Mouse (Mus musculus) forebrain, embryonic 15.5 days (tissue): ENCODE results near the gene Rtn3. TPM values are rescaled to one million over a fixed set of nuclear protein-coding genes. Genes with fewer than 3 reads are reported as not detected.

Experiments used
- ATAC-seq: fragments of 200-750 bp; cut with Nextera tagmentation; replicated peaks from 2 replicates; pipeline ENCODE4 v1.8.0; 2017; ENCODE audit warnings: mild to moderate bottlenecking, moderate TSS enrichment, moderate library complexity
- H3K27ac ChIP-seq: fragments of 300-500 bp; sonication (generic); replicated peaks from 2 replicates; pipeline ENCODE4 v1.5.1; 2015; ENCODE audit warnings: mild to moderate bottlenecking, inconsistent platforms
- H3K27me3 ChIP-seq: fragments of 300-500 bp; sonication (generic); 2 replicates; pipeline ENCODE4 v1.6.1; 2015; ENCODE audit warnings: inconsistent platforms
- H3K36me3 ChIP-seq: fragments of 300-500 bp; sonication (generic); 2 replicates; pipeline ENCODE4 v1.6.1; 2015; ENCODE audit warnings: mild to moderate bottlenecking, inconsistent platforms
- H3K4me1 ChIP-seq: fragments of 300-500 bp; sonication (generic); 2 replicates; pipeline ENCODE4 v1.6.1; 2015; ENCODE audit warnings: inconsistent platforms
- H3K4me2 ChIP-seq: fragments of 300-500 bp; sonication (generic); replicated peaks from 2 replicates; pipeline ENCODE4 v1.6.1; 2015; ENCODE audit warnings: mild to moderate bottlenecking, inconsistent platforms
- H3K4me3 ChIP-seq: fragments of 300-500 bp; sonication (generic); 2 replicates; pipeline ENCODE4 v1.5.1; 2015; ENCODE audit warnings: mild to moderate bottlenecking, inconsistent platforms
- H3K9ac ChIP-seq: fragments of 300-500 bp; sonication (generic); replicated peaks from 2 replicates; pipeline ENCODE4 v1.6.1; 2015; ENCODE audit warnings: mild to moderate bottlenecking, inconsistent platforms
- H3K9me3 ChIP-seq: fragments of 300-500 bp; sonication (generic); 2 replicates; pipeline ENCODE4 v1.6.1; 2016; ENCODE audit warnings: inconsistent platforms
- WGBS: fragments of 180-500 bp; shearing (Covaris S2); methylation state at CpG from one replicate; pipeline ENCODE4 v1.1.7; 2015; ENCODE audit warnings: mixed read lengths; 5-methylcytosine and 5-hydroxymethylcytosine counted together
- polyA plus RNA-seq: library from polyadenylated mRNA; unstranded; fragments of >200 nt; fragmentation: Nextera tagmentation; extraction: Ambion mirVana; gene quantifications from 2 replicates; pipeline ENCODE4 v1.2.1, GENCODE M21; 2015

The Rtn3 gene
- polyA plus RNA-seq, 1 experiment from 2014 or later: 533 TPM

GRCm38 (mm10) chr19:7482266-7482598 lies 849 bp downstream of the Rtn3 start:
- Histone ChIP-seq H3K27ac (peak overlapping the region; percentile 99), H3K9me3 (no peaks in the 10 kb centered on the region), H3K4me2 (peak overlapping the region; percentile 66), H3K4me1 (peaks cover 39% of the 10 kb centered on the region), H3K36me3 (no peaks in the 10 kb centered on the region), H3K4me3 (peak overlapping the region; percentile 79), H3K27me3 (no peaks in the 10 kb centered on the region), H3K9ac (peak overlapping the region; percentile 93)
- 1% methylated on average over 7 of the region's 7 CpGs for WGBS
- no peak for ATAC-seq

- Histone ChIP-seq H3K9me3 (no peaks in the 10 kb centered on the region), H3K4me1 (peaks cover 45% of the 10 kb centered on the region), H3K27me3 (no peaks in the 10 kb centered on the region), H3K4me3 (peak overlapping the region; percentile 79), H3K36me3 (no peaks in the 10 kb centered on the region), H3K27ac (peak overlapping the region; percentile 99), H3K4me2 (peak overlapping the region; percentile 66), H3K9ac (peak overlapping the region; percentile 93)
- peak; percentile 20; the same call in 1 of the 2 replicates for ATAC-seq
- WGBS: 1% methylated on average over 12 of the region's 12 CpGs
Observed at GRCm38 (mm10) chr19:7481541-7482265, 1.4 kb downstream of the Rtn3 start.

DNA sequence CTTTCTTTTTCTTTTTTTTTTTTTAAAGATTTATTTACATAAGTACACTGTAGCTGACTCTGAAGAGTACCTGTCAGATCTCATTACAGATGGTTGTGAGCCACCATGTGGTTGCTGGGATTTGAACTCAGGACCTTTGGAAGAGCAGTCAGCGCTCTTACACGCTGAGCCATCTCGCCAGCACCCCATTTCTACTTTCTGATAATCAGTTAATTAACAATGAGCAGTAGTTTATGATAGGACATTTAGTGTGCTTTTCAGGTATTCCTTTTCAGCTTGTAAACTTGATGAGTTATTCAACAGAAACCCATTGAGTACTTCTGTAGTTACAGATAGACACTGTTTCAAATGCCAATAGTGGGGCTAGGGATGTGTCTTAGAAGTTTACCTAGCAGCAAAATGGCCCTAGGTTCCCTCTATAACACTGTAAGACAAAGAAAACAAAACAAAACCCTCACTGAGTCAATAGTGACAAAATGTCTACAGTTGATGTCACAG lies 3.3 kb downstream of the Rtn3 start:
- 96% methylated on average over 3 of the region's 3 CpGs for WGBS
- no peak overlapping the region for H3K9ac ChIP-seq
- H3K9me3 ChIP-seq: no peaks in the 10 kb centered on the region
- H3K4me1 ChIP-seq: peaks cover 57% of the 10 kb centered on the region
- 0 out of 2 replicates have a peak overlapping the region, but pooled peaks have one; percentile 79 for H3K4me3 ChIP-seq
- no peaks in the 10 kb centered on the region for H3K27me3 ChIP-seq
- peak overlapping the region; percentile 66; the same call in 1 of the 2 replicates for H3K4me2 ChIP-seq
- H3K36me3 ChIP-seq: no peaks in the 10 kb centered on the region
- no peak overlapping the region for H3K27ac ChIP-seq
- no peak for ATAC-seq

GRCm38 (mm10) chr19:7470643-7471042 lies 12.4 kb downstream of the Rtn3 start:
- Histone ChIP-seq H3K9me3 (no peaks in the 10 kb centered on the region), H3K27me3 (no peaks in the 10 kb centered on the region), H3K9ac (no peak overlapping the region), H3K4me2 (no peak overlapping the region), H3K4me1 (peaks cover 16% of the 10 kb centered on the region), H3K4me3 (no peak overlapping the region), H3K27ac (no peak overlapping the region), H3K36me3 (peaks cover 25% of the 10 kb centered on the region; the same call in 1 of the 2 replicates)
- WGBS: 90% methylated on average over 2 of the region's 2 CpGs
- no peak for ATAC-seq

- no peak for ATAC-seq
- Histone ChIP-seq H3K36me3 (peaks cover 25% of the 10 kb centered on the region; the same call in 1 of the 2 replicates), H3K4me2 (no peak overlapping the region)
Observed at GRCm38 (mm10) chr19:7467915-7468314, 15.2 kb downstream of the Rtn3 start.

DNA sequence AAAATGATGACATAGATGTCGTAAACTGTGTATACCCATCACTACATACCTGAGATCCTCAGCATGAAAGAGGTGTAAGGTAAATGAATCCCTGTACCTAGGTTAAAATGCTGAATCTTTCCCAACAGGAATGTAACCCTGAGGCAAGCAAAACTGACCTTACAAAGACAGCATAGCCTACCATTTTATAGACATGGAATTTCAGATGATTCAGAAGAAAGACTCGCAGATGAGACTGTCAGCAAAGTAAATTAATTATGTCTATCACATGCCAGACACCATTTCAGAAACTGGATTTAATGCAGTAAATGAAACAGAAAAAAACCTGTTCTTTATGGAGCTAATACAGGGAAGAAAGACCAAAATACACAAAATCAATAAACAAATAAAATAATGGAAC lies 23.7 kb downstream of the Rtn3 start:
- H3K4me1 ChIP-seq: peaks cover 26% of the 10 kb centered on the region; the same call in 1 of the 2 replicates
- H3K36me3 ChIP-seq: peaks cover 11% of the 10 kb centered on the region; the same call in 1 of the 2 replicates
- H3K9me3 ChIP-seq: no peaks in the 10 kb centered on the region
- no peaks in the 10 kb centered on the region for H3K27me3 ChIP-seq
- ATAC-seq: no peak
- H3K4me2 ChIP-seq: no peak overlapping the region
- no peak overlapping the region for H3K9ac ChIP-seq
- H3K27ac ChIP-seq: no peak overlapping the region
- no peak overlapping the region for H3K4me3 ChIP-seq
- WGBS: 81% methylated on average over 2 of the region's 2 CpGs

More at GRCm38 (mm10) chr19:7467915-7468314, 15.2 kb downstream of the Rtn3 start:
- Histone ChIP-seq H3K4me3 (no peak overlapping the region), H3K27me3 (no peaks in the 10 kb centered on the region), H3K27ac (no peak overlapping the region), H3K9ac (no peak overlapping the region), H3K9me3 (no peaks in the 10 kb centered on the region), H3K4me1 (peaks cover 10% of the 10 kb centered on the region)

DNA sequence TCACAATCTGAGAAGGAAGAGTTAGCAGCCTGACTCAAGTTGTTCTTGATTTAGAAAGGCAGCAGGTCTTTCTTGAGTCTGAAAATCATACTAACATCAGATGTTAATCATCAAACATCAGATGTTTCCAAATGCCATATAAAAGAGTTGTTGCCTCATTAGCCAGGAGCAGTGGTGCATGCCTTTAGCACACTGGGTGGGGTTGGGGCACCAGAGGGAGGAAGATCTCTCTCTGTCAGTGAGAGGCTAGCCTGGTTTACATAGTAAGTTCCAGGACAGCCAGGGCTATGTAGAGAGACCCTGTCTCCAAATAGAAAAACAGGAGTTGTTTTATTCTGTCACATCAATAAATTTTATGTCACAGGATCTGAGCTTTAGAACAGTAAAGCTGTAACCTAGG lies 24.2 kb downstream of the Rtn3 start:
- Histone ChIP-seq H3K27ac (no peak overlapping the region), H3K9ac (no peak overlapping the region), H3K4me2 (no peak overlapping the region), H3K36me3 (peaks cover 11% of the 10 kb centered on the region; the same call in 1 of the 2 replicates), H3K9me3 (no peaks in the 10 kb centered on the region), H3K4me3 (no peak overlapping the region), H3K4me1 (peaks cover 26% of the 10 kb centered on the region; the same call in 1 of the 2 replicates), H3K27me3 (no peaks in the 10 kb centered on the region)
- ATAC-seq: no peak

GRCm38 (mm10) chr19:7456803-7457202 lies 26.3 kb downstream of the Rtn3 start:
- Histone ChIP-seq H3K4me3 (no peak overlapping the region), H3K36me3 (peaks cover 7% of the 10 kb centered on the region; the same call in 1 of the 2 replicates), H3K9ac (no peak overlapping the region), H3K27me3 (no peaks in the 10 kb centered on the region), H3K27ac (no peak overlapping the region), H3K9me3 (no peaks in the 10 kb centered on the region), H3K4me1 (peaks cover 26% of the 10 kb centered on the region; the same call in 1 of the 2 replicates), H3K4me2 (no peak overlapping the region)
- no peak for ATAC-seq
- WGBS: 58% methylated on average over 2 of the region's 2 CpGs

- 76% methylated on average over 1 of the region's 1 CpGs for WGBS
- H3K4me2 ChIP-seq: no peak overlapping the region
- no peaks in the 10 kb centered on the region for H3K27me3 ChIP-seq
- no peak overlapping the region for H3K9ac ChIP-seq
- no peak overlapping the region for H3K27ac ChIP-seq
- H3K4me1 ChIP-seq: peaks cover 5% of the 10 kb centered on the region
- H3K4me3 ChIP-seq: no peak overlapping the region
- H3K9me3 ChIP-seq: no peaks in the 10 kb centered on the region
- H3K36me3 ChIP-seq: peaks cover 6% of the 10 kb centered on the region; the same call in 1 of the 2 replicates
- no peak for ATAC-seq
Observed at GRCm38 (mm10) chr19:7445596-7445995, 37.5 kb downstream of the Rtn3 start.

- Histone ChIP-seq H3K9ac (no peak overlapping the region), H3K27ac (no peak overlapping the region), H3K27me3 (no peaks in the 10 kb centered on the region), H3K4me3 (no peak overlapping the region), H3K4me2 (no peak overlapping the region), H3K36me3 (peaks cover 6% of the 10 kb centered on the region; the same call in 1 of the 2 replicates), H3K4me1 (peaks cover 7% of the 10 kb centered on the region), H3K9me3 (no peaks in the 10 kb centered on the region)
- 95% methylated on average over 2 of the region's 2 CpGs for WGBS
- ATAC-seq: no peak
Observed at GRCm38 (mm10) chr19:7445105-7445504, 38.0 kb downstream of the Rtn3 start.

- Histone ChIP-seq H3K4me2 (no peak overlapping the region), H3K36me3 (peaks cover 3% of the 10 kb centered on the region; the same call in 1 of the 2 replicates), H3K9me3 (no peaks in the 10 kb centered on the region), H3K9ac (no peak overlapping the region), H3K27ac (peak overlapping the region; percentile 12; the same call in 1 of the 2 replicates), H3K4me1 (peaks cover 16% of the 10 kb centered on the region), H3K4me3 (no peak overlapping the region), H3K27me3 (no peaks in the 10 kb centered on the region)
- 61% methylated on average over 14 of the region's 14 CpGs for WGBS
- peak; percentile 50 for ATAC-seq
Observed at GRCm38 (mm10) chr19:7441493-7441892, 41.6 kb downstream of the Rtn3 start.

DNA sequence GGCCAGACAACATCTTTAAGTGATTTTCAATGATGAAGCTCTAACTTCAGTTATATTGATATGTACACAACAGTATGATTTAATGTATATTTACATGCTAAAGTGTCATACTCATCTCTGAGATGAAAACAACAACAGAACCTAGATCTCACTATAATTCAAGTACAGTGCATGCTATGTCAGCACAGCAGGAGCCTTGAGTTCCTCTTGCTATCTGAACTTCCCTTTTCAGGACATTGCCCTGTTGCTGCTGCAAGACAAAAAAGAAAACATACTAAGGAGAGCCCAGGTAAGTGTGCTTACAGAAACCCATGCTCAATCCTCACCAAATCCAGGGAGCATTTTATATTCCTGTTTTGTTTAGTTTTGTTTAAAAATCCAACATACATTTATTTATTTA lies 44.8 kb downstream of the Rtn3 start:
- peaks cover 16% of the 10 kb centered on the region for H3K36me3 ChIP-seq

More for the DNA sequence above, 44.8 kb downstream of the Rtn3 start:
- Histone ChIP-seq H3K27ac (no peak overlapping the region), H3K9ac (no peak overlapping the region), H3K9me3 (no peaks in the 10 kb centered on the region), H3K4me2 (no peak overlapping the region), H3K4me1 (peaks cover 23% of the 10 kb centered on the region), H3K4me3 (no peak overlapping the region), H3K27me3 (no peaks in the 10 kb centered on the region)
- ATAC-seq: no peak
